Mouse (Mus musculus): Measurements from ENCODE around the gene Nudt3. TPM values are rescaled to one million over a fixed set of nuclear protein-coding genes. Genes with fewer than 3 reads are reported as not detected.
A peak's percentile ranks its signal among the peaks of the same experiment; 100 is the strongest.
"Not testable (repeated sequence)": the region's sequence is repeated elsewhere in the genome, so short reads cannot be mapped to it uniquely, and the experiment has no call there.

Gene Nudt3
- polyA plus RNA-seq, 2 experiments = 10.7 to 20.9 TPM

- ATAC-seq (ENCODE audit: insufficient read depth) = no peak
- DNase-seq (ENCODE audit: low read depth in 3 of 3, low spot score in 3 of 3) = no peak
- 44% methylated on average over 18 of the region's 18 CpGs for WGBS (ENCODE audit: insufficient replicate concordance)
Observed at GRCm38 (mm10) chr17:27636132-27637020, 13.1 kb upstream of the Nudt3 start, which contains the start of gene Rps10. Rps10 (minus strand) TSS chr17:27636669.

GRCm38 (mm10) chr17:27635575-27635903 is 12.2 kb upstream of the Nudt3 start:
- not testable (repeated sequence) for DNase-seq (ENCODE audit: low read depth in 3 of 3, low spot score in 3 of 3); H3K9me3 ChIP-seq (ENCODE audit: control insufficient read depth, low read length); H3K27me3 ChIP-seq (ENCODE audit: control insufficient read depth, insufficient read depth, low read length)
- peak overlapping the region; percentile 15; the same call in 1 of the 2 replicates for H3K27ac ChIP-seq
- H3K4me3 ChIP-seq (ENCODE audit: insufficient read depth in 1 of 2, low read depth in 2 of 2, low read length in 2 of 2) = peak overlapping the region; percentile 65 to 81
- H3K9ac ChIP-seq (replicated peaks) = peak overlapping the region; percentile 4; the same call in 1 of the 2 replicates
- peaks cover 33% of the 10 kb centered on the region for H3K36me3 ChIP-seq (replicated peaks; ENCODE audit: control insufficient read depth, insufficient read depth, low read depth)
- ATAC-seq (ENCODE audit: insufficient read depth) = peak; percentile 4; the same call in 1 of the 2 replicates
- 22% methylated on average over 9 of the region's 9 CpGs for WGBS (ENCODE audit: insufficient replicate concordance)
- peak overlapping the region; percentile 66 for H3K4me2 ChIP-seq (ENCODE audit: low read depth)
- H3K4me1 ChIP-seq (replicated peaks; ENCODE audit: control insufficient read depth in 2 of 2, insufficient read depth in 2 of 2, low read length in 1 of 2) = peaks cover 6 to 19% of the 10 kb centered on the region in 2 experiments

More at GRCm38 (mm10) chr17:27636132-27637020, 13.1 kb upstream of the Nudt3 start, which contains the start of gene Rps10:
- Histone ChIP-seq H3K36me3 (replicated peaks; ENCODE audit: control insufficient read depth, insufficient read depth, low read depth) (peaks cover 25% of the 10 kb centered on the region), H3K4me2 (ENCODE audit: low read depth) (peak within 1 kb of the TSS; percentile 66), H3K27me3 (ENCODE audit: control insufficient read depth, insufficient read depth, low read length) (no peaks in the 10 kb centered on the region), H3K27ac (peak within 1 kb of the TSS; percentile 15; the same call in 1 of the 2 replicates), H3K9ac (replicated peaks) (peak within 1 kb of the TSS; percentile 4; the same call in 1 of the 2 replicates), H3K4me3 (ENCODE audit: insufficient read depth in 1 of 2, low read depth in 2 of 2, low read length in 2 of 2) (peak within 1 kb of the TSS; percentile 65 to 81), H3K4me1 (replicated peaks; ENCODE audit: control insufficient read depth in 2 of 2, insufficient read depth in 2 of 2, low read length in 1 of 2) (peaks cover 6 to 19% of the 10 kb centered on the region in 2 experiments), H3K9me3 (ENCODE audit: control insufficient read depth, low read length) (no peaks in the 10 kb centered on the region)
- TF ChIP-seq EP300 (IDR thresholded peaks at IDR 0.05; ENCODE audit: low read depth) (no peak), CTCF (IDR thresholded peaks at IDR 0.05; ENCODE audit: low read depth) (no peak)

GRCm38 (mm10) chr17:27634871-27635574 is 11.7 kb upstream of the Nudt3 start, which contains the start of gene RPS10-NUDT3:
RPS10-NUDT3 (minus strand) TSS chr17:27635222.
- peak; percentile 96 for ATAC-seq (ENCODE audit: insufficient read depth)
- peak within 1 kb of the TSS; percentile 66 for H3K4me2 ChIP-seq (ENCODE audit: low read depth)
- peak within 1 kb of the TSS; percentile 53 for H3K27ac ChIP-seq
- H3K9me3 ChIP-seq (ENCODE audit: control insufficient read depth, low read length) = no peaks in the 10 kb centered on the region
- WGBS (ENCODE audit: insufficient replicate concordance) = under 1% methylated on average over 70 of the region's 72 CpGs
- H3K4me3 ChIP-seq (ENCODE audit: insufficient read depth in 1 of 2, low read depth in 2 of 2, low read length in 2 of 2) = peak within 1 kb of the TSS; percentile 81 to 100
- H3K4me1 ChIP-seq (replicated peaks; ENCODE audit: control insufficient read depth in 2 of 2, insufficient read depth in 2 of 2, low read length in 1 of 2) = peaks cover 6 to 19% of the 10 kb centered on the region in 2 experiments
- H3K9ac ChIP-seq (replicated peaks) = peak within 1 kb of the TSS; percentile 96
- H3K27me3 ChIP-seq (ENCODE audit: control insufficient read depth, insufficient read depth, low read length) = no peaks in the 10 kb centered on the region
- peak; percentile 73 to 79 (median 78) for DNase-seq (ENCODE audit: low read depth in 3 of 3, low spot score in 3 of 3)
- peaks cover 38% of the 10 kb centered on the region for H3K36me3 ChIP-seq (replicated peaks; ENCODE audit: control insufficient read depth, insufficient read depth, low read depth)
- TF ChIP-seq EP300 (IDR thresholded peaks at IDR 0.05; ENCODE audit: low read depth) (peak; percentile 23; the same call in 1 of the 2 replicates), CTCF (IDR thresholded peaks at IDR 0.05; ENCODE audit: low read depth) (no peak)

GRCm38 (mm10) chr17:27629249-27630020 is 6.1 kb upstream of the Nudt3 start:
- Histone ChIP-seq H3K4me3 (ENCODE audit: insufficient read depth in 1 of 2, low read depth in 2 of 2, low read length in 2 of 2) (no peak overlapping the region), H3K36me3 (replicated peaks; ENCODE audit: control insufficient read depth, insufficient read depth, low read depth) (peaks cover 42% of the 10 kb centered on the region), H3K27ac (no peak overlapping the region), H3K27me3 (ENCODE audit: control insufficient read depth, insufficient read depth, low read length) (no peaks in the 10 kb centered on the region), H3K9ac (replicated peaks) (no peak overlapping the region), H3K9me3 (ENCODE audit: control insufficient read depth, low read length) (no peaks in the 10 kb centered on the region), H3K4me1 (replicated peaks; ENCODE audit: control insufficient read depth in 2 of 2, insufficient read depth in 2 of 2, low read length in 1 of 2) (peaks cover 0 to 13% of the 10 kb centered on the region in 2 experiments; a peak in 3 of 4 replicates), H3K4me2 (ENCODE audit: low read depth) (no peak overlapping the region)
- ATAC-seq (ENCODE audit: insufficient read depth) (peak; percentile 38), DNase-seq (ENCODE audit: low read depth in 3 of 3, low spot score in 3 of 3) (peak; percentile 56 to 59 (median 57))
- WGBS (ENCODE audit: insufficient replicate concordance) = 68% methylated on average over 2 of the region's 2 CpGs
- TF ChIP-seq EP300 (IDR thresholded peaks at IDR 0.05; ENCODE audit: low read depth) (no peak), CTCF (IDR thresholded peaks at IDR 0.05; ENCODE audit: low read depth) (peak; percentile 92)
